Mouse (Mus musculus): ENCODE data around the gene Rab5b. TPM values are rescaled to one million over a fixed set of nuclear protein-coding genes. Genes with fewer than 3 reads are reported as not detected.
A peak's percentile ranks its signal among the peaks of the same experiment; 100 is the strongest.
"Not testable (repeated sequence)": the region's sequence is repeated elsewhere in the genome, so short reads cannot be mapped to it uniquely, and the experiment has no call there.

Gene Rab5b
- total RNA-seq (2021), result 100 to 1,000 TPM; 131 to 136 TPM
- long read RNA-seq, experiment 1, transcript Rab5b-201 (6 exons, 3,180 nt), result major isoform, 102 of 143 reads
- long read RNA-seq, experiment 1, partial matches to known transcripts, result 5 of 143 reads
- long read RNA-seq, experiment 1, other reads (novel, unspliced or antisense), result 33 of 143 reads
- long read RNA-seq, experiment 2, transcript Rab5b-201 (6 exons, 3,180 nt), result major isoform, 41 of 60 reads
- long read RNA-seq, experiment 2, partial matches to known transcripts, result 1 of 60 reads
- long read RNA-seq, experiment 2, other reads (novel, unspliced or antisense), result 18 of 60 reads

- peak; percentile 96 to 98 for DNase-seq (ENCODE audit: low spot score in 2 of 2)
These were observed at the start of gene Rab5b for GRCm38 (mm10) chr10:128695992-128696807. Rab5b (minus strand) TSS chr10:128696264.

- DNase-seq (ENCODE audit: low spot score in 2 of 2), result no peak
These were observed 48.9 kb upstream of the Rab5b start, which contains the start of gene Dgka for GRCm38 (mm10) chr10:128744680-128745601. Dgka (minus strand) TSS chr10:128744855.

GRCm38 (mm10) chr10:128744211-128744610 lies 48.1 kb upstream of the Rab5b start:
- no peak for DNase-seq (ENCODE audit: low spot score in 2 of 2)

GRCm38 (mm10) chr10:128743791-128744191 lies 47.7 kb upstream of the Rab5b start:
- DNase-seq (ENCODE audit: low spot score in 2 of 2), result peak; percentile 33 to 52

- no peak for DNase-seq (ENCODE audit: low spot score in 2 of 2)
These were observed 47.2 kb upstream of the Rab5b start for GRCm38 (mm10) chr10:128743235-128743634.

GRCm38 (mm10) chr10:128742616-128743015 lies 46.6 kb upstream of the Rab5b start:
- no peak for DNase-seq (ENCODE audit: low spot score in 2 of 2)

GRCm38 (mm10) chr10:128740296-128740695 lies 44.2 kb upstream of the Rab5b start:
- no peak for DNase-seq (ENCODE audit: low spot score in 2 of 2)

GRCm38 (mm10) chr10:128737435-128737834 lies 41.4 kb upstream of the Rab5b start:
- no peak for DNase-seq (ENCODE audit: low spot score in 2 of 2)

GRCm38 (mm10) chr10:128731992-128732391 lies 35.9 kb upstream of the Rab5b start:
- DNase-seq (ENCODE audit: low spot score in 2 of 2), result no peak

GRCm38 (mm10) chr10:128731002-128731433 lies 35.0 kb upstream of the Rab5b start:
- peak; percentile 61 to 72 for DNase-seq (ENCODE audit: low spot score in 2 of 2)

GRCm38 (mm10) chr10:128728059-128728458 lies 32.0 kb upstream of the Rab5b start:
- no peak for DNase-seq (ENCODE audit: low spot score in 2 of 2)

- not testable (repeated sequence) for DNase-seq (ENCODE audit: low spot score in 2 of 2)
These were observed 29.4 kb upstream of the Rab5b start for GRCm38 (mm10) chr10:128725466-128725865.

GRCm38 (mm10) chr10:128715559-128716537 lies 19.8 kb upstream of the Rab5b start:
- DNase-seq (ENCODE audit: low spot score in 2 of 2), result no peak

GRCm38 (mm10) chr10:128711318-128711717 lies 15.3 kb upstream of the Rab5b start:
- DNase-seq (ENCODE audit: low spot score in 2 of 2), result not testable (repeated sequence)

GRCm38 (mm10) chr10:128705317-128705693 lies 9.2 kb upstream of the Rab5b start:
- no peak for DNase-seq (ENCODE audit: low spot score in 2 of 2)

GRCm38 (mm10) chr10:128704491-128705316 lies 8.6 kb upstream of the Rab5b start, which contains the start of gene Cdk2:
Cdk2 (minus strand) TSS chr10:128705031.
- DNase-seq (ENCODE audit: low spot score in 2 of 2), result peak; percentile 77 to 86

- DNase-seq (ENCODE audit: low spot score in 2 of 2), result no peak
These were observed 7.8 kb upstream of the Rab5b start, which contains the start of gene Pmel for GRCm38 (mm10) chr10:128703895-128704294. Pmel (plus strand) TSS chr10:128704195.

- DNase-seq (ENCODE audit: low spot score in 2 of 2), result no peak
These were observed 6.4 kb upstream of the Rab5b start for GRCm38 (mm10) chr10:128702328-128703007.

All from left cerebral cortex, adult 18-20 months (tissue).